Mouse (Mus musculus) bone marrow macrophage, adult 2 months (primary cell): ENCODE measurements around the gene Lyrm4.

Experiments used
- CTCF ChIP-seq: IDR thresholded peaks from 2 replicates; pipeline ENCODE4 v1.5.1; 2012; ENCODE audit warnings: low read depth, mild to moderate bottlenecking, low read length, moderate library complexity
- POLR2A ChIP-seq: IDR thresholded peaks from 2 replicates; pipeline ENCODE4 v1.6.1; 2012; ENCODE audit warnings: mild to moderate bottlenecking, low read depth, low read length, borderline replicate concordance

DNA sequence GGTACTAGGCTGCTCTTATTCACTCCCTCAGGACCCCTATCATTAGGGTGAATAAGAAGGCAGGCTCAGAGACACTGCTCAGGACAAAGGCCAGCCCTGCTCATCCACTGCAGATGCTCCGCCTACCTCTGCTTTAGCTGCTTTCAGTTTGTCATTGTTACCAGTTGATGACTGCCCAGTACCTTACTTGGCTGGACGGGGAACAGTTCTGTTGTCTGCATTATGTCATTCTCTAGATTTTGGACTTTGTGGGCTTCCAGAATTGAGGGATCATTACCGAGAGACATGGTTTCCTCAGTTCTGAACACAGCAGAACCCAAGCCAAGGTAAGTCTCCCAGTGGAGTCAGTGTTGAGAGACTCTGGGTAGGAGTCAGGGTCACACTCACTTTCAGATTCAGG is 122.1 kb downstream of the Lyrm4 start:
- TF ChIP-seq CTCF = no peak
- TF ChIP-seq POLR2A = no peak
